Mouse (Mus musculus) liver, embryonic 14.5 days (tissue): ENCODE results near the gene Scarb1.

Experiments
- CTCF ChIP-seq: IDR thresholded peaks from 2 replicates; pipeline ENCODE4 v1.5.1; 2016; ENCODE audit warnings: antibody characterized with exemption, low read depth, control low read depth
- EP300 ChIP-seq: IDR thresholded peaks from 2 replicates; pipeline ENCODE4 v1.6.1; 2016; ENCODE audit warnings: antibody characterized with exemption, low read depth

- no peak for TF ChIP-seq CTCF
- no peak for TF ChIP-seq EP300
Measured at GRCm38 (mm10) chr5:125262578-125262977, 78.3 kb downstream of the Scarb1 start.
